Mouse (Mus musculus) left cerebral cortex, adult 9 months (tissue): ENCODE data around the gene Rpap3.

Source experiments
- DNase-seq, 2 experiments: peaks; one replicate each; pipeline ENCODE4 v3.0.0; 2022; ENCODE audit warnings: low spot score in 2 of 2

Rpap3 gene

DNA sequence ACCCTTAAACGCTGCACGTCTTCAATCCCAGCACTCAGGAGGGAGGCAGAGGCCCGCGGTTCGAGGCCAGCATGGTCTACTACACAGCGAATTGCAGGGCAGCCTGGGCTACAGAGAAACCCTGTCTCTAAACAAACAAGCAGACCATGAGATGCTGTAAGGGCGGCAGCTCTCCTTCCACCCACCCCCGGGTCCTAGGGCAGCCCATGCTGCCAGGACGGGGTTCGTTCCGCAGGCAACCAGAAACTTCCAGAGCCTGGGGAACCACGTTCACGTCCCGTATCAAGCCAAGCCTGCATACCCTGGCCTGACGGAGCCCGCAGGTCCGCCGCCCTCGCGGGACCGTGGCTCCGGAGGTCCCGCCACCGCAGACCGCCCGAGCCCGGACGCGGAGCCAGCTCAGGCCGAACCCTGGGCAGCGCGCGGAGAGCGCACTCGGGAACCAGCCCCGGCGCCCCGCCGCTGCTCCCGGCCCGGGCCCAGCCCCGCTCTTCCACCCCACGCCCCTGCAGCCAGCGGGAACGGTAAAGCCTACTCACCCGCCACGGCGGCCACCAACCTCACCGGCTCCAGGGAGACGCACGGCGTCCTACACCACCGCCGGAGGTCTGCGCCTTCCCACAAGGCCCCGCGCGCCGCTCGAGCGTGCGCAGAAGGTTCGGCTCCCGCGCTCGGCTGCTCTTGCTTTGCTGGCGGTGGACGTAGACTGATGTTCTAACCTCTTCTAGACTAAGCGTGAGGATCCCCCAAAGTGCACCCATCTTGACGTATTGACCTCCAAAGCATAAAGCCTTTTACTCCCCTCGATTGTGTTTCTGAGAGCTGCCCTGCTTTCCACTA is at the start of gene Rpap3:
Gene Rpap3, minus strand, starts transcription at position 615 of the 840 bp plus-strand sequence.
- DNase-seq, result peak; percentile 47 to 82

DNA sequence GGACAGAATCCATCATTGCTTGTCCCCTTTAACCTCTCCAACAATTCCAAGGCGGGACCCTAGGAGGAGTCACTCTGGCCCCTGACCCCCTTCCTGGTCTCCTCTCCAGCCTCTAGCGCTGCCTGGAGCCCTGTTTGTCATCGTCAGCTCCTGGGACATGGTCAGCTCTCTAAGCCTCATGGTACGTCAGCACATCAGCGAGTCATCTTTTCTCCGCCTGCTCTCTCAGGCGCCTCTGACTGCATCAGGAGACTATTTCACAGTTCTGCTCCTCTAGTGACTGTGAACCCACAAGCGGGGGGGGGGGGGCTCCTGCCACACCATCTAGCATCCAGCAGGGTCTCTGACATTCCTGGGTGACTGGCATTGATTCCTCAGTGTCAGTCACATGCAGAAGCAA is 49.7 kb upstream of the Rpap3 start:
- DNase-seq, result no peak

DNA sequence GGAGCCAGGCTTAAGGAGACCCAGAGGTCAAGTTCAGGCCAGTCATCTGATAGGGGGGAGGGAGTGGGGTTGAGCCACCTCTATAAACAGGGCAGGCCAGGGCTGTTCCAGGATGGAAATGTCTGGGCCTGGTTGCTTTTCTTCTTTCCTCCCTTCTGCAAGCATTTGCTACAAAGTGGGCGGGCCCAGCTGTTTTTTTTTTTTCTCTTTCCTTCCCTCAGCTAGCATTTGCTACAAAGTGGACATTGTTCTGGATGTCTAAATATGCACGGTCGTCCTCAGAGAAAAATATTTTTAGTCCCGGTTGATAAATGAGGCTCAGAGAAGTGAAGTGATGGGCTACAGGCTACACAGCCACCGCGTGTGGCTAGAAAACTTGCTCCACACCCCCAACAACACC is 48.9 kb upstream of the Rpap3 start:
- no peak for DNase-seq

DNA sequence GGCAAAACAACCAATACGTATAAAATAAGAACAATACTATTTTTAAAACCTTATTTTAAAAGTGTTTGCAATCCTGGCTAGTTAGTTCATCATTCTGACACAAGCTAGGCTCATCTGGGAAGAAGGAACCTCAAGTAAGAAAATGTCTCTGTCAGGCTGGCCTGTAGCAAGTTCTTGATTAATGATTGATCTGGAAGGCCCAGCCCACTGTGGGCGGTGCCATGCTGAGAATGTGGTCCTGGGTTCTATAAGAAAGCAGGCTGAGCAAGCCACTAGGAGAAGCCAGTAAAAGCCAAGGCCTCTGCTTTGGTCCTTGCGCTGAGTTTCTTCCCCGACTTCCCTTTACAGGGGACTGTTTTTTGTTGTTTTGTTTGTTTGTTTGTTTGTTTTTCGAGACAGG is 46.9 kb upstream of the Rpap3 start:
- DNase-seq, result no peak

DNA sequence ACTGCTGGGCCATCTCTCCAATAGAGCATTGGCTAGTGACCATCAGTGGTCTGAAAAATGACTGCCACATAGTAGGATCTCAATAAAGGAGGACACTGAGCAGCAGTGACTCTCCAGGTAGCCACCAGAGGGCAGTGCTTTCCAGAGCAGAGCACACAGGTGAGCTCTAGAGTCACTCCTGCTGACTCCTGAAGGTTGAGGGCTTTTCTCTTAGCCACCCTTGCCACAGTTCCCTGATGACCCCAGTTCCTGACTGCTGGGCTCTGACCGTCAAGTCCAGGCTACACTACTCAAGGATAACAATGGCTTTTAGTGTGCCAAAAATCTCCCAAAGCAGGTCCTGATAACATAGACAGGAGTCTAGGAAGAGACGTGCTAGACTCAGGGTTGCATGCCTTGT is 46.1 kb upstream of the Rpap3 start:
- DNase-seq, result no peak

DNA sequence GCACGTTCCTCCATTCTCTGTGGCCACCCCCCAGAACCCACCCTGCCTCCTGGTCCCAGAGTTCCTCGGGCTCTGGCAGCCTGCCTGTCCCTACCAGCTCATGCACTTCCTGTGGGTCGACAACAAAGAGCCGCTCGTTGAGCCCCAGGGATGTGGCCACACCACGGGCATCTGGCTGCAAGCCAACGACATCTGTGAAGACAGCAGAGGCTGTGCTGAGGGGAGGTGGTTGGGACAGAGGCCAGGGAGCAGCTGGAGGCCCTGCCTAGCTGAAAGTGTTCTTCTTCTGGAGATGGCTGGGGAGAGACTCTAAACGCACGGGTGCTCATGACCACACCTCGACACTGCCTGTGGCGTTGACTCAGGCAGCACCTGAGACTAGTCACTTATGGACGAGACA is 45.1 kb upstream of the Rpap3 start:
- peak; percentile 67 to 82 for DNase-seq

DNA sequence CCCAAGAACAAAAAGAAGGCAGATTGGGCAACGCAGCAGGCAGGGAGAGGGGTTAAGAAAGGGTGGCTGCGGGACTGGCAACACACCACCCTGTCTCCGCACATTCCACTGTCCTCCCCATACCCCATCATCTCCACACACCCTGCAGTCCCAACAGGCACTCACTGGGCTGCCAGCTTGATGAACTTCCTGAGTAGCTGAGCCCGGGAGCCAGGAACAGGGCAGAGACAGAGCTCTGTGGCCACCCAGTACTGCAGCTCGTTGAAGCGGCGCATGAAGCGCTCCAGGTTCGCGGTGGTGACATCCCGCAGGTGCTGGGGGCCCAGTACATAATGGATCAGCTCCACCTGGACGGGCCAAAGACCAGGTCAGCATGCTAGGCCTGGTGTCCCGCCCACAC is 44.2 kb upstream of the Rpap3 start:
- no peak for DNase-seq

DNA sequence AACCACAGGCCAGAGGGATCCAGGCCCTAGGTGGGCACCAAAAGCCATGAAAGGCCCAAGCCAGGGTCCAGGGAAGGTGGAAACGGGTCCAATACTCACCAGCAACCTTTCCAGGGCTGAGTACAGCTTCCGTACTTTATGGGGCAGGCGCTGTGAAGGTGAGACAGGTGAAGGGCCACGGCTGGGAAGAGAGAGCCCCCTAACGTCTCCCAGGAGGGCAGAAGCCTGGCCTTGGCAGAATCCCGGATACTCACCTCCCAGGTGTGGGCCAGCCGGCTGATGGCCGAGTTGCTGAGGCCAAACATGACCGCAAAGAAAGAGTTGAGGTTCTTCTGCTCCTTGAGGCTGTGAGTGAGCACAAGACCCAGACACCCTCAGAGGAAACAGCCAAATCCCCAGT is 43.8 kb upstream of the Rpap3 start:
- DNase-seq, result no peak

DNA sequence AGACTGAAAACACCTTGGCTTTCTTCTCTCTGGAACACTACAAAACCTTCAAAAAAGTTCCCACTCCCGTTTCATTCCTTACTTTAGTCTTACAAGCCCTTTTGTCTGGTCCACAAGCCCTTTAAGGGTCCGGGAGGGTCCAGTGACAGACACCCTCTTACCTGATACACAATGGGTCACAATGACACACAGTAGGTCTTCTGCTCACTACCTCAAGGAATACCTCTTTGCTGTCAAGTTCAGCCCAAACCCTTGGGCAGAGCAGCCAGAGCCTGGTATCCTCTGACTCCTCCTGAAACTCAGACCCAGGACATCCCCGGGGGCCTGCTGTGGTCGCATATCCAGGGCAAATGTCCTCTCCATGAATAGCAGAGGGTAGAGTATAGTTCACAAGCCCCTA is 43.3 kb upstream of the Rpap3 start:
- no peak for DNase-seq

DNA sequence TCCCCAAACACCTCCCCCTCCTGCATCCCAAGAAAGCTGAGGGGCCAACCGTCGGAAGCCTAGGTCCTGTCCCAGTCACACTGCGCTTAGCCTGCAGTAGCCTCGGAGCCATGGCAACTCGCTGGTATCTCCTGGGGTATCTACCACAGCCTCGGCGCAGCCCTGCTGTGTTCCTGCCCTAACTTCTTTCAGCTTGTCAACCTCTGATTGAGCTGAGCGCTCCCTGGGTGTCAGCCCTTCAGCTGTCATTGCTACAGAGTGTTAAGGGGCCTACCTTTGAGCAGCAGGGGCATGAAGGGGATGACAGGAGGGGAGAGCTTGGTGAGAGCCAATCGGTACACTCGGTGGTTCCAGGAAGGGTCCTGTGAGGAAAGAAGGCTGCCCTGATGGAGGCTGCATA is 42.7 kb upstream of the Rpap3 start:
- no peak for DNase-seq

DNA sequence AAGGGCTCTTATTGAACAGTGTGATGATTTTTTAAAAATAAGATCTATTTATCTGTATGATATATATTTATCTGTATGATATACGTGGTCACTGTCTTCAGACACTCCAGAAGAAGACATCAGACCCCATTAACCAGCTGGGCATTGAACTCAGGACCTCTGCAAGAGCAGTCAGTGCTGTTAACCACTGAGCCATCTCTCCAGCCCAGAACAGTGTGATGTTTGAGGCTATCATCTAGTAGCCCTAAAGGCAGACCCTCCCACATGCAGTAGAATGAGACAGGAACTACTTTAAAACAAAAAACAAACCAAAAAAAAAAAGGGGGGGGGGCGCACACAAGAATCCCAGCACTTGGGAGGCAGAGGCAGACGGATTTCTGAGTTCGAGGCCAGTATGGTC is 41.9 kb upstream of the Rpap3 start:
- no peak for DNase-seq

DNA sequence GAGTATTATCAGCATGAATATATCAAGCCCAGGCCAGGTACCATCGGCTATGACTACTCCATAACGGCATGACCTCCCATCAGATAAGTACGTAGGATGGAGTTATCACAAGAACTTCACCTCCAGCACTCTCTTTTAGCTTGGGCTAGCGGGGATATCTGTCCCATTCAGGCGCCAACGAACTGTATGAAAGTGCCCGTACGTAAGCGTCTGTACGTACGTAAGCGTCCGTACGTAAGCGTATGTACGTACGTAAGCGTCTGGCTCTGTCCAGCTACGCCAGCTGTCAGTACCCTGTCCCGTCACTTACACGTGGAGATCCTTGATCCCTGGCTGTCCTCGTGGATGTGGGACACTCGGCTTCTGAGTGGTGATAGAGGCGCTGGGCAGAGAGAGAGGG is 41.1 kb upstream of the Rpap3 start:
- DNase-seq, result no peak

DNA sequence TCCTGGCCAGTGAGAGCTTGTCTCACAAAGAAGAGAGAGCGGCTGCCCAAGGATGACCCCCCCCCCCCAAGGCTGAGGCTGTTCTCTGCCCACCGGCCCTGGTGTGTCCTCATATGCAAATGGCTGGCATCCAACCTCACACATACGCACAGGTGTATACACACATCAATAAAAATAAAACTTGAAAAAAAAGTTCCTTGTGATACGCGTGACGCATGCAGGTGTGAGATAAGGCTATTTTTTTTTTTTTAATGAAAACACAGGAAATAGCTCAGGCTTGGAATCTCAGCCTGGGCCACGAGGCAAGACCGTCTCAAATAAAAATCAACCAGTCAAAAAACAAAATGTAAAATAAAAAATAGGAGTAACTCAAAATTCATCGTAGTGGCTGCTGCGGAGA is 40.7 kb upstream of the Rpap3 start:
- no peak for DNase-seq

DNA sequence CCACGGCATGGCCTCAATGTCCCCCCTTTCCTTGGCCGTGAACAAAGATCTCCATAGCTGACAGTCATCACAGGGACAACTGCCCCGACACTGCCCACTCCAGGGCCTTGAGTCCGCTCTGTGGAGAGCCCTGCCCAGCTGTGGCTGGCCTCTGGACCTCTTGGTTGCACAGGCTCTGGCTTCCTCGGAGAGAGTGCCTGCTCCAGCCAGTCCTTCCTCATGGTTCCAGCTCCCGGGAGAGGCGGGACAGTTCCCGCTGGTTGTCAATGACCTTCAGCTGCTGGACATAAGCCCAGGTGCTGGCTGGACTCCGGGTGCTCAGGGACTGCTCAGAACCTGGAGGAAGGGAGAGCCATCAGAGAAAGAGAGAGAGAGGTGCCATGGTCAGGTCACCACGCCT is 39.7 kb upstream of the Rpap3 start:
- no peak for DNase-seq

DNA sequence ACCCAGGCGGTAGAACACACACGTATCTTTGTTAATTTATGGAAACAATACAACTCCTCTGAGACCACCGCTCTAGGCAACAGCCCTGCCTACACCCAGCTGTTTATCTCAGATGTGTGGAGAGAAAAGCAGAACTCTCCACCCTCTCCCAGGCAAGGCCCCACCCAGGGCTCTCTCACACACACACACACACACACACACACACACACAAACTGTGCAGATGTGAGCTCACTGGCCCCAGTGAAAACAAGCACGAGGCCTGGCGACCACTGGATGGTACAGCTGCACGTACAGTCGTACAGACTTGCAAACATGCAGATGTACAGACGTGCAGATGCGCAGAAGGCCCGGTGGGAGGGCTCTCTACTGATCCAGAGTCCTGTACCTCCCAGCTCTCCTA is 39.3 kb upstream of the Rpap3 start:
- no peak for DNase-seq

DNA sequence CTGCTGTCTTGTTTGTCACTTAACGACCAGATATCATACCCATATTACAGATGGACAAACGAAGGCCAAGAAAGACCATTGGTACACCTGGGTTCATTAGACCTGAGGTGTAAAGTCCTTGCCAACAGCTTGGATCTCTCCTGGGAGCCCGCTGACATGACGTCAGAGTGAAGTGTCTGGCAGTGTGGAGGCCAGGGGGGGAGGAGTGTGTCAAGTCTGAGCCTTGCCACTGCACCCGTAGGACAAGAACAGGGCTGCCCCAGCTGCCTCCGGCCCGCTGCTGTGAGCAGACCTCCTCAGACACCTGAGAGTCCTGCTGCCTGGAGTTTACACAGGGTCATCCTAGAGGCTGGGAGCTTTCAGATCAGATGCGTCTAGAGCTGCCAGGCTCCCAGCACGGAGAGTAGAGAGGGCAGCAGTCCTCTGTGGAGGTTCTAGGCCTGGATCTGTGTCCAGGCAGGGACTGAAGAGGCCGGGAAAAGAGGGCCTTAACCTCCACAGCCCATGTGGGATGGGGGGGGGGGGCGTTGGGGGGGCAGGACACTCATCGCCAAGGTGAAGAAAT is 38.4 kb upstream of the Rpap3 start:
- DNase-seq, result no peak

DNA sequence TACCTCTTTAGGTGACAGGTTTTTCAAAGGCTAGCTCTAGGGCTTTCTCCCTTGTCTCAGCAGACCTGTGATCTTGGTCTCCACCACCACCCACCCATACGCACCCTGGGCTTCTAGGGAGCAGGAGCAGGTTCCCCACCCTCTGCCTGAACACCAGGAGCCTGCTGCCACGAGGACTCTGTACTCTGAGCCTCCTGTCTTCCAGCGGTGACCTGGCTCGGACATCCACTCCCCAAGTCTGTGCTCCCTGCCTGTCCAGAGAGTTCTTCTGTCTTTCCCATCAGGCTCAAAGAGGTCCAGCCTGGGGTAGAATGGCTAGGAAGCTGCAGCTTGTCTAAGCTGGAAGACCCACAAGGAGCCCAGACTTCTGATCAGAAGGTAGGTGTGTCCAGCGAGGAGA is 37.6 kb upstream of the Rpap3 start:
- no peak for DNase-seq

DNA sequence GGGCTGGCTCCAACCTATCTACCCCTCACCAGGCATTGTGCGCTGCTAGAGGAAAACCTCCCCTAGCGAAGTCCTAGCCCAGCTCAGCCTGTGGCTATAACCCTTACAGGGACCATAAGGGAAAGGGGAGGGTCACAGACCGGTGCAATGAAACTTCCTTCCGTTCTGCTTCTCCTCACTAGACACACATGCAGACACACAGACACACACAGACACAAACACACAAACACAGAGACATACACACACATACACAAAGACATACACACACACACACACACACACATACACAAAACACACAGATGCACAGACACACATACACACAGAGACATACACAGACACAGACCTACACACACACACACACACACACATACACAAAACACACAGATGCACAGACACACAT is 37.0 kb upstream of the Rpap3 start:
- DNase-seq, result no peak

DNA sequence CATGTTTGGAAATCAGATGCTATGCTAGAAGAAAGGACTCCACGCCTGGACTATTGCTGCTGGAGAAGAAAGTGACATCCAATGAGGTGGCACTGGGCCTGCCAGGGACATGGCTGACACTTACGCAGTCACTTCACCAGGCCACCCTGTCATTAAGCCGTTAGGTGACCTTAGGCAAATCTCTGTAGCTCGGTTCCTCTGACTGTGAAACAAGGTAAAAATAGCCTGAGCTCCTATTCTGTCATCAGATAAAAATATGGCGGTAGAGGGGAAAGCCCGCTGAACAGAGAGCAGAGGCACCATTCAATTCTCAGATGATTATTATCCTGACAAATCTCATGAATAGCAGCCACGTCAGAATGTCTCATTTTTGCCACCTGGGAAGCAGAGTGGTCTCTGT is 36.4 kb upstream of the Rpap3 start:
- DNase-seq, result no peak

DNA sequence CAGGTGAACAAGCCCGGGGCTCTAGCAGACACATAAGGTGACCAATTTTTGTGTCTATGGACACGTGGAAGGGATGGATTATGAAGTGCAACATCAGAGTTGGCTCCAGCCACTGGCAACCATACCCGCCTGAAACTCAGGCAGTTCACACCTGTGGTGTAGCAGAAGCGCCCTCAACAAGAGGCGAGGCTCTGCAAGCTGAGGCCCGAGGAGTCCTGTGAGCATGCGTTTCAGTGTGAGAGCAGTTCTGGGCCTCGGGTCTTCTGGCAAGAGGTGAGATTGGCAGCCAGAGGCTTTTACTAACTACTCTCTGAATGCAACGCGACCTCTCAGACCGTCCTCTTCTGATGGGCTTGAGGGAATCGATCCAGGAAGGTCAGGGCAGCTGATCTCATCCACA is 36.0 kb upstream of the Rpap3 start:
- DNase-seq, result no peak

DNA sequence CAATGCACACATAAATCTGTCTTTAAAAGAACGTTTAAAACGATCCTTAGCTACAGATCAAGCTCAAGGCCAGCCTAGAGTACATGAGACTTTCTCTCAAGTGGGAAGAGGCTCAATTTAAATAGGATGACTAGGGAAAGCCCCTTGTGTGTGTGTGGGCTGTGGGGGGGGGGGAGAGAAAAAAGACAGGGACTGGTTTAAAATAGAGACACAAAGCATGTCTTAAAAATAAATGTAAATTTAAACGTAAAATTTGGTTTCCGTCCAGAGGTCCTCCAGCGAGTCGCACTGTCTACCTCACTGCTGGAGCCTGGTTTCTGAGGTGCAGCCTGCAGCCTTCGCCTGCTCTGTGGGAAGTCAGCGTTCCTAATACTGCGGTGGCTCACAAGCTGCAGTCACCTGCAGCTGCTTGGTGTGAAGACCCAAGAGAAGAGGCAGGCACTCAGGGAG is 34.7 kb upstream of the Rpap3 start:
- DNase-seq, result no peak

DNA sequence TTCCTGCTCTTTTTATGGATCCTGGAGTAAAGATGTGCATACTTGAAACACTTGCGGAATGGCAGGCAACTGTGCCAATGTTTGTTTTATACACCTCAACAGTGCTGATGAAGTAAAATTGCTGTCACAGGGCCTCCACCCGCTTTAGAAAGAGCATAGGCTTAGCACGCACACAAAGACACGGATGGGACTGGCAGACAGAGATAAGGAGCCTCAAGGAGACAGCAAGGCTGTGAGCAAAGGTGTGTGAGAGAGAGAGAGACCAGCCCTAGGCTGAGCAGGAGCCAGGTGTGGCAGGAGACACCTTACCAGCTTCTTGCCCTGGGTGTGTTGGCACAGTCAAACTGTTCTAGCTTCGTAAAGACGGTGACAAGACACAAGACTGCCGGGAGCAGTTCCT is 33.3 kb upstream of the Rpap3 start:
- DNase-seq, result no peak

DNA sequence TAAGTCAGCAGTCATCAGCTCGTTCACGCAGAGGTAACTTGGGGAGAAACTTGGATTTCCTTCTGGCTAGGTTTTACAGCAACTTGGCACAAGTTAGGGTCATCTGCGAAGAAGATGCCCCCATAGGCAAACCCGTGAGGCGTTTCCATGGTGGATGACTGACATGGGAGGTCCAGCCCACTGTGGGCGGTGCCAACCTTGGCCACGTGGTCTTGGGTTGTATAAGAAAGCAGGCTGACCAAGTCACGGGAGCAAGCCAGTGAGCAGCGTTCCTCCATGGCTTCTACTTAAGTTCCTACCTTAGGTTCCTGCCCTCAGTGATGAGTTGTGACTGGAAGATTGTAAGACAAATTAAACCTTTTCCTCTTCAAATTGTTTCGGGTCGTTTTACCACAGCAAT is 26.4 kb upstream of the Rpap3 start:
- DNase-seq, result no peak

DNA sequence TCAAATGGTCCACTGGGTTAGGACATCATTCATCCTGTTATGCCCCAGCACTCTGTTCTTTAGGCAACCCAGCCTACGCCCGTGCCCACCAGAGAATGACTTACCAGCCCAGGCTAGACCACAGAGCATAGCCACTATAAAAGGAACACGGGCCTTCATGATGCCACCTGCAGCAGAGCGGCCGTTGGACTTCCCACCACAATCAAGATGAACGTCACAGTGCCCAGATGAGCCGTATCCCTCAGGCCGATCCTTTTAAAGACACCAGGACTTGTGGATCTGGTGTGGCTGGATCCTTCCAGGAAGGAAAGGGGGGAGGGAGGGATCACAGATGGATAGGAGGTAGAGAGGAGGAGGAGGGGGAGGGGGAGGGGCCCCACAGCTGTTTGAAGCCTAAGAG is 25.5 kb upstream of the Rpap3 start, which contains the start of gene Endou:
Gene Endou, minus strand, starts transcription at position 229 of the 400 bp plus-strand sequence.
- no peak for DNase-seq
